Mouse (Mus musculus): ENCODE results near the gene Ifi35.

- TF ChIP-seq CTCF (IDR thresholded peaks at IDR 0.05; ENCODE audit: low read depth) = no peak
- no peak for TF ChIP-seq EP300 (IDR thresholded peaks at IDR 0.05; ENCODE audit: low read depth)
These were observed 1.9 kb upstream of the Ifi35 start for GRCm38 (mm10) chr11:101446319-101446718.
